Mouse (Mus musculus) G1E (cell line): ENCODE results near the gene Epas1. TPM values are rescaled to one million over a fixed set of nuclear protein-coding genes. Genes with fewer than 3 reads are reported as not detected.

Source experiments
- ATAC-seq: 2 replicates; pipeline ENCODE4 v1.8.0; 2016; ENCODE audit warnings: mild to moderate bottlenecking; ENCODE audit not compliant: insufficient number of reproducible peaks, poor library complexity, low FRiP score, severe bottlenecking; ENCODE audit errors: extremely low read depth
- DNase-seq: peaks from one replicate; pipeline ENCODE4 v3.0.0; 2012; ENCODE audit warnings: low spot score
- H3K27me3 ChIP-seq: 2 replicates; pipeline ENCODE4 v1.6.1; 2012; ENCODE audit warnings: mild to moderate bottlenecking, low read length, inconsistent platforms; ENCODE audit not compliant: insufficient read depth
- H3K36me3 ChIP-seq: replicated peaks from 2 replicates; pipeline ENCODE3; 2012; ENCODE audit warnings: mild to moderate bottlenecking, inconsistent platforms
- H3K4me1 ChIP-seq: 2 replicates; pipeline ENCODE4 v1.6.1; 2012; ENCODE audit warnings: low read depth, low read length, inconsistent platforms, mixed read lengths; ENCODE audit not compliant: insufficient read depth
- H3K4me3 ChIP-seq: 2 replicates; pipeline ENCODE4 v1.5.1; 2012; ENCODE audit warnings: low read depth, mild to moderate bottlenecking, inconsistent platforms, low read length, moderate library complexity, mixed read lengths
- H3K9me3 ChIP-seq: replicated peaks from 2 replicates; pipeline ENCODE4 v1.6.1; 2012; ENCODE audit warnings: inconsistent platforms
- CTCF ChIP-seq: IDR thresholded peaks from 2 replicates; pipeline ENCODE4 v1.5.1; 2012; ENCODE audit warnings: low read depth, low read length, inconsistent platforms, mixed read lengths
- GATA1 ChIP-seq: IDR thresholded peaks from 2 replicates; pipeline ENCODE4 v1.6.1; 2012; ENCODE audit warnings: borderline replicate concordance, low read length, inconsistent platforms, mixed read lengths
- GATA2 ChIP-seq: IDR thresholded peaks from 2 replicates; pipeline ENCODE4 v1.6.1; 2012; ENCODE audit warnings: low read depth, low read length, inconsistent platforms, borderline replicate concordance
- POLR2AphosphoS5 ChIP-seq: IDR thresholded peaks from 2 replicates; pipeline ENCODE4 v1.6.1; 2012; ENCODE audit warnings: low read depth, low read length, inconsistent platforms; ENCODE audit not compliant: insufficient replicate concordance
- TAL1 ChIP-seq: conservative IDR thresholded peaks from 2 replicates; pipeline ENCODE4 v1.6.1; 2012; ENCODE audit warnings: low read depth, low read length, inconsistent platforms, mixed read lengths
- polyA plus RNA-seq: library from polyadenylated mRNA; stranded (reverse); fragments of >175 nt; gene quantifications from 2 replicates; pipeline ENCODE4 v1.2.3, GENCODE M21; 2012
- total RNA-seq, 2 experiments: library from RNA; stranded (forward) in 1 of 2; stranded (reverse) in 1 of 2; fragments of 200-1000 nt in 1 of 2; fragments of >200 nt in 1 of 2; fragmentation: Nextera tagmentation in 1 of 2; gene quantifications; 2 replicates each; pipeline ENCODE4 v1.2.3; 2014 to 2017

The Epas1 gene
- total and polyA plus RNA-seq, 3 experiments = 0.05 TPM; not detected in 2

- Histone ChIP-seq H3K4me1 (no peaks in the 10 kb centered on the region), H3K27me3 (no peaks in the 10 kb centered on the region; the same call in 1 of the 2 replicates), H3K36me3 (no peaks in the 10 kb centered on the region), H3K9me3 (peaks cover 31% of the 10 kb centered on the region), H3K4me3 (no peak overlapping the region)
- DNase-seq = no peak
- ATAC-seq = no peak
- no peak for TF ChIP-seq CTCF
- TF ChIP-seq TAL1 = no peak
- no peak for TF ChIP-seq POLR2AphosphoS5
- TF ChIP-seq GATA1 = no peak
- TF ChIP-seq GATA2 = no peak
These were observed 12.4 kb downstream of the Epas1 start for GRCm38 (mm10) chr17:86765762-86766404.

DNA sequence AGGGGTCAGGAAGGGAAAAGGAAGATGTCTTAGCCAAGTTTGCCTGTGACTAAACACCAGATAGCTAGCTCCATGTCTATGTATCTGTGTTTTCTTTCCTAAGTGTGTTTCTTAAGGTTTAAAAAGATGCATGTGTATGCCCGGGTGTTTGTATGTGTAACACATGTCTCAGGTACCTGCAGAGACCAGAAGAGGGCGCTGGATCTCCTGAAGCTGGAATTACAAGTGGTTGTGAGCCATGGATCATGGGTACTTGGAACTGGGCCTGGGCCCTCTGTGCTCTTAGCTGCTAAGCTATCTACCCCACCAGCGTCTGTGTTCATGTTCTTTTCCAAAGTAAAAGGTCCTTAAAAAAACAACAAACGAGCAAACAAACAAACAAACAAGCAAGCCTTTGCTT lies 12.9 kb downstream of the Epas1 start:
- ATAC-seq = no peak

GRCm38 (mm10) chr17:86768596-86768995 lies 15.1 kb downstream of the Epas1 start:
- Histone ChIP-seq H3K4me3 (no peak overlapping the region), H3K27me3 (no peaks in the 10 kb centered on the region; the same call in 1 of the 2 replicates), H3K36me3 (no peaks in the 10 kb centered on the region), H3K9me3 (peaks cover 36% of the 10 kb centered on the region), H3K4me1 (no peaks in the 10 kb centered on the region)
- ATAC-seq (no peak), DNase-seq (no peak)
- TF ChIP-seq GATA2 (no peak), GATA1 (no peak), CTCF (no peak), TAL1 (no peak), POLR2AphosphoS5 (no peak)

More for the DNA sequence above, 12.9 kb downstream of the Epas1 start:
- no peaks in the 10 kb centered on the region for H3K36me3 ChIP-seq
- no peaks in the 10 kb centered on the region; the same call in 1 of the 2 replicates for H3K27me3 ChIP-seq
- peaks cover 31% of the 10 kb centered on the region for H3K9me3 ChIP-seq
- no peaks in the 10 kb centered on the region for H3K4me1 ChIP-seq
- TF ChIP-seq TAL1 (no peak), GATA2 (no peak), GATA1 (no peak), POLR2AphosphoS5 (no peak), CTCF (no peak)
- DNase-seq = no peak
- no peak overlapping the region for H3K4me3 ChIP-seq

DNA sequence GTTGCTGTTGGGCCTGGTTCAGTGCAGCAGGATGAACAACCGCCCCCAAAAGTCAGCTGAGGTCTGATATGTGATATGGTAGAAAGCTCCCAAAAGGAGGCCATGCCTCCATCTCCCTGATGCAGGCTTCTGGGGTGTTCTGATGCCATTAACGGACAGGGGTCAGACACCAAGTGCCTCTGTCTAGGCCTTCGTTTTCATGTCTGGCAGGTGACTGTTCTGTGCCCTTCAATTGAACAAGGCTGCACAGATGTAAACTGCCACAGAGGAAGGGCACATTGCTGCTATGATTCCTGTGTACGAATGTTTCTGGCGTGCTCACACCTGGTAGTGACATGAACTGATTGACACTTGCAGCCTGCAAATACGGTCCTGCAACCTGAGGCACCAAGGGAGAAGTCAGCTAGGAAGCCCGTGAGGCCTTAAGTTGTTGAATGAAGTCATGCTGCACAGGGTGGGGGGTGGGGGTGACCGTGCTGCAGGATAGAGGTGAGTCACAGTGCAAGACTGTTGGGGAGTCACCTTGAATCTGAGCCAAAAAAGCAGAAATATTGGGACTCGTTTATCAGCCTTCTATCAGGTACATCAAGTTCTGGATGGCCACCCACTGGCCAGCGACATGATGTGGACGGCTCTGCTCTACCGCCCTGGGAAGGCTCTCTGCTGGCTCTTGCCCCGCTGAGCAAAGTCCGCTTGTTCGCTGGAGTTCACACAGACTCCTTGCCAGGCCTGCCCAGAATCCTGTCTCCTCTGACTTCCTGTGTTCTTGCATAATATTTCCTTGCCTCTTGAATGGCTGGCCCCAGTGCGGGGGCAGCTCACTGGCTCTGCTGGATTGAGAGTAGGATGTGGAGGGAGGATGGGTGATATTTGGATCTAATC lies 16.1 kb downstream of the Epas1 start:
- Histone ChIP-seq H3K9me3 (peaks cover 34% of the 10 kb centered on the region), H3K4me3 (no peak overlapping the region), H3K36me3 (no peaks in the 10 kb centered on the region), H3K4me1 (no peaks in the 10 kb centered on the region), H3K27me3 (no peaks in the 10 kb centered on the region; the same call in 1 of the 2 replicates)
- no peak for ATAC-seq
- DNase-seq = no peak
- no peak for TF ChIP-seq CTCF
- TF ChIP-seq TAL1 = no peak
- no peak for TF ChIP-seq GATA1
- no peak for TF ChIP-seq POLR2AphosphoS5
- TF ChIP-seq GATA2 = no peak

GRCm38 (mm10) chr17:86770848-86771247 lies 17.3 kb downstream of the Epas1 start:
- ATAC-seq (no peak), DNase-seq (no peak)
- no peak for TF ChIP-seq CTCF
- TF ChIP-seq POLR2AphosphoS5 = no peak
- TF ChIP-seq TAL1 = no peak
- TF ChIP-seq GATA1 = no peak
- TF ChIP-seq GATA2 = no peak
- Histone ChIP-seq H3K4me3 (no peak overlapping the region), H3K36me3 (no peaks in the 10 kb centered on the region), H3K9me3 (peaks cover 37% of the 10 kb centered on the region), H3K4me1 (no peaks in the 10 kb centered on the region), H3K27me3 (no peaks in the 10 kb centered on the region; the same call in 1 of the 2 replicates)

GRCm38 (mm10) chr17:86772035-86772434 lies 18.5 kb downstream of the Epas1 start:
- H3K27me3 ChIP-seq = no peaks in the 10 kb centered on the region; the same call in 1 of the 2 replicates
- no peak for TF ChIP-seq GATA2
- no peak for TF ChIP-seq GATA1
- TF ChIP-seq CTCF = no peak
- TF ChIP-seq POLR2AphosphoS5 = no peak
- TF ChIP-seq TAL1 = no peak
- peaks cover 39% of the 10 kb centered on the region for H3K9me3 ChIP-seq
- DNase-seq = no peak
- H3K36me3 ChIP-seq = no peaks in the 10 kb centered on the region
- H3K4me3 ChIP-seq = no peak overlapping the region
- no peaks in the 10 kb centered on the region for H3K4me1 ChIP-seq
- ATAC-seq = no peak
